Mouse (Mus musculus) C2C12 (cell line): Measurements from ENCODE around the gene Shank1. TPM values are rescaled to one million over a fixed set of nuclear protein-coding genes. Genes with fewer than 3 reads are reported as not detected.

Experiments used
- H3K27me3 ChIP-seq: one replicate; pipeline ENCODE4 v1.6.1; 2011; ENCODE audit not compliant: control insufficient read depth, insufficient read depth, insufficient read length
- H3K36me3 ChIP-seq: one replicate; pipeline ENCODE4 v1.6.1; 2011; ENCODE audit not compliant: control insufficient read depth, insufficient read depth
- H3K4me3 ChIP-seq: one replicate; pipeline ENCODE4 v1.5.1; 2011; ENCODE audit warnings: mild to moderate bottlenecking, control low read depth; ENCODE audit not compliant: poor library complexity, insufficient read depth, severe bottlenecking
- H3K79me2 ChIP-seq: one replicate; pipeline ENCODE4 v1.6.1; 2011; ENCODE audit not compliant: control insufficient read depth, insufficient read depth
- H3K79me3 ChIP-seq: one replicate; pipeline ENCODE4 v1.6.1; 2011; ENCODE audit warnings: low read depth, control low read depth
- H3ac ChIP-seq: one replicate; pipeline ENCODE3; 2011; ENCODE audit warnings: low read depth; ENCODE audit not compliant: control insufficient read depth, insufficient read length
- CEBPB ChIP-seq: IDR thresholded peaks from one replicate; pipeline ENCODE4 v1.6.1; 2011; ENCODE audit warnings: low read depth, mild to moderate bottlenecking, control low read depth, moderate library complexity
- CTCF ChIP-seq: IDR thresholded peaks from one replicate; pipeline ENCODE4 v1.5.1; 2011; ENCODE audit not compliant: control insufficient read depth, insufficient read depth, insufficient read length
- FOSL1 ChIP-seq: IDR thresholded peaks from one replicate; pipeline ENCODE4 v1.8.0; 2011; ENCODE audit warnings: mild to moderate bottlenecking, low read length; ENCODE audit not compliant: poor library complexity, insufficient read depth, severe bottlenecking
- MAX ChIP-seq: IDR thresholded peaks from one replicate; pipeline ENCODE4 v1.6.1; 2011; ENCODE audit warnings: mild to moderate bottlenecking, control low read depth
- MYOD1 ChIP-seq: IDR thresholded peaks from one replicate; pipeline ENCODE4 v1.6.1; 2011; ENCODE audit warnings: low read depth; ENCODE audit not compliant: control insufficient read depth, insufficient read length
- MYOG ChIP-seq: IDR thresholded peaks from one replicate; pipeline ENCODE4 v1.6.1; 2011; ENCODE audit not compliant: control insufficient read depth, insufficient read length; ENCODE audit errors: extremely low read depth
- USF1 ChIP-seq: IDR thresholded peaks from one replicate; pipeline ENCODE4 v1.6.1; 2011; ENCODE audit warnings: low read depth, mild to moderate bottlenecking, control low read depth, moderate library complexity
- polyA plus RNA-seq: library from polyadenylated mRNA; unstranded; fragments of >200 nt; fragmentation: generic; extraction: Trizol; gene quantifications from one replicate; pipeline ENCODE4 v1.2.1, GENCODE M21; 2012; ENCODE audit warnings: missing spikeins

Shank1 gene
- polyA plus RNA-seq, 1 experiment, result under 0.01 TPM

GRCm38 (mm10) chr7:44391831-44392230, 81.8 kb downstream of the Shank1 start:
- H3K27me3 ChIP-seq, result peaks cover 78% of the 10 kb centered on the region

GRCm38 (mm10) chr7:44392341-44392740, 82.3 kb downstream of the Shank1 start:
- H3K79me3 ChIP-seq, result no peaks in the 10 kb centered on the region
- H3ac ChIP-seq, result no peak overlapping the region
- H3K27me3 ChIP-seq, result peaks cover 78% of the 10 kb centered on the region
- TF ChIP-seq MYOG (no peak), CEBPB (no peak), FOSL1 (no peak), MYOD1 (no peak), USF1 (no peak), MAX (no peak)
- no peak overlapping the region for H3K4me3 ChIP-seq
- no peaks in the 10 kb centered on the region for H3K36me3 ChIP-seq
- no peaks in the 10 kb centered on the region for H3K79me2 ChIP-seq

More at GRCm38 (mm10) chr7:44391831-44392230, 81.8 kb downstream of the Shank1 start:
- H3K36me3 ChIP-seq, result no peaks in the 10 kb centered on the region
- no peaks in the 10 kb centered on the region for H3K79me2 ChIP-seq
- no peaks in the 10 kb centered on the region for H3K79me3 ChIP-seq
- no peak overlapping the region for H3ac ChIP-seq
- no peak for TF ChIP-seq USF1
- TF ChIP-seq MYOG, result no peak
- no peak for TF ChIP-seq CTCF
- no peak for TF ChIP-seq MAX
- no peak for TF ChIP-seq MYOD1
- no peak for TF ChIP-seq CEBPB
- TF ChIP-seq FOSL1, result no peak
- H3K4me3 ChIP-seq, result no peak overlapping the region

GRCm38 (mm10) chr7:44393284-44393683, 83.2 kb downstream of the Shank1 start:
- no peaks in the 10 kb centered on the region for H3K36me3 ChIP-seq

GRCm38 (mm10) chr7:44398570-44398969, 88.5 kb downstream of the Shank1 start:
- H3K4me3 ChIP-seq, result no peak overlapping the region
- H3K27me3 ChIP-seq, result peaks cover 40% of the 10 kb centered on the region
- no peaks in the 10 kb centered on the region for H3K79me3 ChIP-seq
- no peaks in the 10 kb centered on the region for H3K79me2 ChIP-seq
- no peaks in the 10 kb centered on the region for H3K36me3 ChIP-seq
- TF ChIP-seq CEBPB (no peak), CTCF (peak; percentile 23)
- H3ac ChIP-seq, result no peak overlapping the region

More at GRCm38 (mm10) chr7:44393284-44393683, 83.2 kb downstream of the Shank1 start:
- H3ac ChIP-seq, result no peak overlapping the region
- no peaks in the 10 kb centered on the region for H3K79me2 ChIP-seq
- no peak overlapping the region for H3K4me3 ChIP-seq
- TF ChIP-seq FOSL1 (no peak), CTCF (no peak), MYOG (no peak), USF1 (no peak), CEBPB (no peak), MAX (no peak), MYOD1 (no peak)
- peaks cover 71% of the 10 kb centered on the region for H3K27me3 ChIP-seq
- no peaks in the 10 kb centered on the region for H3K79me3 ChIP-seq

GRCm38 (mm10) chr7:44401673-44402072, 91.6 kb downstream of the Shank1 start:
- no peak for TF ChIP-seq FOSL1
- no peak for TF ChIP-seq MAX
- TF ChIP-seq CEBPB, result no peak
- no peak for TF ChIP-seq MYOG
- no peak for TF ChIP-seq USF1
- no peak for TF ChIP-seq CTCF
- TF ChIP-seq MYOD1, result no peak
- no peak overlapping the region for H3K4me3 ChIP-seq
- H3K79me2 ChIP-seq, result no peaks in the 10 kb centered on the region
- no peak overlapping the region for H3ac ChIP-seq
- H3K36me3 ChIP-seq, result no peaks in the 10 kb centered on the region
- no peaks in the 10 kb centered on the region for H3K79me3 ChIP-seq
- H3K27me3 ChIP-seq, result peaks cover 14% of the 10 kb centered on the region

- Histone ChIP-seq H3ac (no peak overlapping the region), H3K79me3 (no peaks in the 10 kb centered on the region), H3K79me2 (no peaks in the 10 kb centered on the region), H3K4me3 (no peak overlapping the region), H3K36me3 (no peaks in the 10 kb centered on the region), H3K27me3 (peaks cover 10% of the 10 kb centered on the region)
- TF ChIP-seq USF1 (peak; percentile 78), MYOG (no peak), CEBPB (peak; percentile 22)
Observed at GRCm38 (mm10) chr7:44405346-44406014, 95.4 kb downstream of the Shank1 start.
